In the genomic region with DNA sequence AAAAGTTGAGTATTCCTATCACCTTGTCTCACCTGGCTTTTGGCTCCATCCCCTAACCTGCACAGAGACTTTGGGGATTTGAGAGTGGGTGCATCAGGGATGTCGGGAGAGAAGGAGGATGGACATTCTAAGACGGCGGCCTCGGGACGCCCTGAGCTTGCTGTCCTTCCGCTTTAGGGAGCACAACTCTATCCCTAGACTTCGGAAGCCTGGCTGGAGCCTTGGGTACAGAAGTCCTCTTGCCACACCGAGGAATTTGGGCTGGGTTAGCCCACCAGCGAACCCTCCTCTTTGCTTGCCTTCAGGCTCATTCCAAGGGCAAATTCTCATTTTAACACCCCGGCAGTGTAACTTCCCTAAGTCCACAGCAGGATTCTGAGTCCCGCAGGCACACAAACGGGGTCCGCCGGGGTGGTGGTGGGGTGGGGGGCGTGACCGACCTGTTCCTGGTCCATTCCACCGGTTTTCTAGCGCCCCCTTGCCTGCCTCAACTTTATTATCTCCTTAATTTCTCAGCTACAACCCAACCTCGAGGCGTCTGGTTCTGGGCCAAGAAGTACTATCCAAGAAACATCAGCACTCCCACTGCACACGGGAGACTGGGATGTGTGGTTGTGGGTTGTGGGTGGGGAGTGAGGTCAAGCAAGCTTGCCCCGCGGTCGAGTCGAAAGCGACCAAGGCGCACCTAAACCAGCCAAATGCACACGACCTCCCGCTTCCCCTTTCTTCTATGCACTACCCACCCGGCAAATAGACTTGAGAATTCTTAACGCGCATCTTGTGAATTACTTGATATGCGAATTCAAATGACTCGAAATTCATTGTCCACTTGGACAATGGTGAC, we compare ENCODE assay signal across 16 mouse cellular contexts. TPM values are rescaled to one million over a fixed set of nuclear protein-coding genes. Genes with fewer than 3 reads are reported as not detected.
A peak's percentile ranks its signal among the peaks of the same experiment; 100 is the strongest.
DNase-seq lines count a peak whose midpoint lies in the region; ATAC-seq and TF ChIP-seq lines count a peak whose summit lies in the region.
"Had no signal": no experiment of that assay in that cellular context is flagged by ENCODE, and none has a peak within 500 bp of the region (broad histone marks: within the 10 kb centered on the region; RNA-seq: fewer than 3 reads in every experiment).

No protein-coding gene starts in this region.

- TF ChIP-seq CTCF in liver, postnatal 0 days (IDR thresholded peaks at IDR 0.05; ENCODE audit: low read depth): no peak

- WGBS in heart, embryonic 13.5 days: 2% methylated on average over 34 of the region's 34 CpGs
- WGBS in hindbrain, embryonic 11.5 days: 1% methylated on average over 34 of the region's 34 CpGs
- under 1% methylated on average over 34 of the region's 34 CpGs for WGBS in midbrain, embryonic 14.5 days
- WGBS in liver, postnatal 0 days (ENCODE audit: insufficient replicate concordance): 1% methylated on average over 34 of the region's 34 CpGs

- H3K4me1 ChIP-seq in heart, embryonic 13.5 days: peaks cover 26% of the 10 kb centered on the region
- H3K4me1 ChIP-seq in hindbrain, embryonic 11.5 days (replicated peaks; ENCODE audit: control insufficient read depth, insufficient read depth, low read length): peaks cover 16% of the 10 kb centered on the region
- peaks cover 17% of the 10 kb centered on the region for H3K4me1 ChIP-seq in midbrain, embryonic 14.5 days (ENCODE audit: control insufficient read depth, insufficient read depth, low read length)
- H3K4me1 ChIP-seq in liver, postnatal 0 days (ENCODE audit: insufficient read depth): no peaks in the 10 kb centered on the region

- DNase-seq in heart, postnatal 4 days: no peak
- DNase-seq in hindbrain, embryonic 11.5 days (ENCODE audit: low spot score): peak; percentile 66
- DNase-seq in midbrain, embryonic 14.5 days: peak; percentile 57
- DNase-seq in layer of hippocampus, adult 9-11 months: no peak
- no peak for DNase-seq in liver, postnatal 0 days
- DNase-seq in gastrocnemius, postnatal 36 days: no peak
- DNase-seq: cerebellum, adult 8-10 months; heart, adult 2 months; liver; thymus, postnatal 4 days had no signal

- ATAC-seq in heart, embryonic 13.5 days (ENCODE audit: extremely low read depth, insufficient number of reproducible peaks, low FRiP score, low TSS enrichment): no peak
- peak; percentile 59 for ATAC-seq in common myeloid progenitor, adult 5-6 weeks (replicated peaks; ENCODE audit: low read depth, poor library complexity, severe bottlenecking)
- no peak for ATAC-seq in hindbrain, embryonic 11.5 days (ENCODE audit: low FRiP score)
- ATAC-seq in midbrain, embryonic 14.5 days (ENCODE audit: low FRiP score, low TSS enrichment): no peak
- no peak for ATAC-seq in liver, postnatal 0 days

- 0 out of 2 replicates have a peak overlapping the region, but pooled peaks have one; percentile 2 for H3K4me3 ChIP-seq in heart, embryonic 13.5 days
- peak overlapping the region; percentile 6; the same call in 1 of the 2 replicates for H3K4me3 ChIP-seq in hindbrain, embryonic 11.5 days (ENCODE audit: low read depth, low read length)
- H3K4me3 ChIP-seq in midbrain, embryonic 14.5 days (replicated peaks; ENCODE audit: low read depth, low read length): peak overlapping the region; percentile 41
- no peak overlapping the region for H3K4me3 ChIP-seq in liver, postnatal 0 days (ENCODE audit: low read depth, low read length)
- H3K4me3 ChIP-seq: heart, adult 2 months; layer of hippocampus, adult 2 months; megakaryocyte, embryonic 14.5 days had no signal

- TF ChIP-seq EP300 in liver, postnatal 0 days (IDR thresholded peaks at IDR 0.05; ENCODE audit: low read depth): no peak

- peaks cover 100% of the 10 kb centered on the region for H3K27me3 ChIP-seq in heart, embryonic 13.5 days (replicated peaks)
- peaks cover 81% of the 10 kb centered on the region for H3K27me3 ChIP-seq in hindbrain, embryonic 11.5 days (ENCODE audit: control insufficient read depth, insufficient read depth, low read length)
- peaks cover 75% of the 10 kb centered on the region for H3K27me3 ChIP-seq in midbrain, embryonic 14.5 days (ENCODE audit: control insufficient read depth, insufficient read depth, low read length)
- peaks cover 94% of the 10 kb centered on the region for H3K27me3 ChIP-seq in liver, postnatal 0 days (ENCODE audit: insufficient read depth, low read length)

- H3K27ac ChIP-seq in heart, embryonic 13.5 days (replicated peaks): no peak overlapping the region
- H3K27ac ChIP-seq in hindbrain, embryonic 11.5 days (ENCODE audit: low read depth, low read length): no peak overlapping the region
- H3K27ac ChIP-seq in midbrain, embryonic 14.5 days (replicated peaks; ENCODE audit: low read depth, low read length): peak overlapping the region; percentile 91
- H3K27ac ChIP-seq in liver, postnatal 0 days (ENCODE audit: low read depth): no peak overlapping the region
- H3K27ac ChIP-seq: heart, adult 2 months; layer of hippocampus, adult 2 months had no signal

- H3K36me3 ChIP-seq in heart, embryonic 13.5 days: no peaks in the 10 kb centered on the region
- H3K36me3 ChIP-seq in hindbrain, embryonic 11.5 days (ENCODE audit: control insufficient read depth, insufficient read depth, low read length): no peaks in the 10 kb centered on the region
- H3K36me3 ChIP-seq in midbrain, embryonic 14.5 days (ENCODE audit: control insufficient read depth, insufficient read depth, low read length): no peaks in the 10 kb centered on the region
- no peaks in the 10 kb centered on the region for H3K36me3 ChIP-seq in liver, postnatal 0 days (replicated peaks; ENCODE audit: insufficient read depth, low read length)

- H3K9ac ChIP-seq in heart, embryonic 13.5 days: no peak overlapping the region
- H3K9ac ChIP-seq in hindbrain, embryonic 11.5 days (ENCODE audit: low read depth, low read length): no peak overlapping the region
- peak overlapping the region; percentile 68 for H3K9ac ChIP-seq in midbrain, embryonic 14.5 days (replicated peaks; ENCODE audit: low read length)
- no peak overlapping the region for H3K9ac ChIP-seq in liver, postnatal 0 days (replicated peaks)

- no peak overlapping the region for H3K4me2 ChIP-seq in heart, embryonic 13.5 days
- H3K4me2 ChIP-seq in hindbrain, embryonic 11.5 days (replicated peaks; ENCODE audit: low read depth, low read length): no peak overlapping the region; the same call in 1 of the 2 replicates
- peak overlapping the region; percentile 54 for H3K4me2 ChIP-seq in midbrain, embryonic 14.5 days (ENCODE audit: low read length)
- no peak overlapping the region for H3K4me2 ChIP-seq in liver, postnatal 0 days (ENCODE audit: low read depth, low read length)

- H3K9me3 ChIP-seq in heart, embryonic 13.5 days: no peaks in the 10 kb centered on the region
- no peaks in the 10 kb centered on the region for H3K9me3 ChIP-seq in hindbrain, embryonic 11.5 days (ENCODE audit: control insufficient read depth, low read length)
- H3K9me3 ChIP-seq in midbrain, embryonic 14.5 days (ENCODE audit: control insufficient read depth, low read length): no peaks in the 10 kb centered on the region
- no peaks in the 10 kb centered on the region for H3K9me3 ChIP-seq in liver, postnatal 0 days (ENCODE audit: low read length)

- intact Hi-C loops in gastrocnemius, postnatal 36 days (cut with DNase I): no loop called here

RNA-seq across cellular contexts. Expression of a gene that starts 5.8 kb away (rescaled TPM):
- polyA plus RNA-seq in heart, embryonic 13.5 days (2015; fragmentation: Nextera tagmentation; extraction: Ambion mirVana): not detected in 2 replicates
- total RNA-seq in heart, postnatal 4 days (2021): not detected
- not detected in 2 replicates for total RNA-seq in common myeloid progenitor, adult 5-6 weeks (2017)
- polyA plus RNA-seq in hindbrain, embryonic 11.5 days (2014; fragmentation: Nextera tagmentation; extraction: Ambion mirVana): 4.4 and 6.6 TPM in 2 replicates
- polyA plus RNA-seq in midbrain, embryonic 14.5 days (2014; fragmentation: Nextera tagmentation; extraction: Ambion mirVana): 94.9 TPM in 2 replicates
- not detected in 2 replicates for polyA plus RNA-seq in liver, postnatal 0 days (2015; fragmentation: Nextera tagmentation; extraction: Ambion mirVana)
- total RNA-seq in gastrocnemius, postnatal 36 days (2021): not detected
- total RNA-seq: adrenal gland, postnatal 4 days; heart, adult 2 months; layer of hippocampus, adult 2 months had no signal
- polyA plus RNA-seq: C2C12; heart, adult 2 months had no signal

Comparison
In these comparisons a context has a peak if more than half of its experiments do, and no peak if none do; other contexts are left out.
1. DNase-seq: peak in hindbrain, embryonic 11.5 days (single experiment) and midbrain, embryonic 14.5 days (single experiment); none in heart, postnatal 4 days (single experiment), layer of hippocampus, adult 9-11 months (single experiment), liver, postnatal 0 days (single experiment) and gastrocnemius, postnatal 36 days (0 of 2).
2. RNA of a gene that starts 5.8 kb away (polyA plus RNA-seq): 94.9 TPM in midbrain, embryonic 14.5 days; 4.4 to 6.6 TPM in hindbrain, embryonic 11.5 days, not detected in heart, embryonic 13.5 days and not detected in liver, postnatal 0 days; every median in the first group is over 10 times any median in the second.